Mouse (Mus musculus): ENCODE measurements around the gene Cep44.

Gene Cep44

DNA sequence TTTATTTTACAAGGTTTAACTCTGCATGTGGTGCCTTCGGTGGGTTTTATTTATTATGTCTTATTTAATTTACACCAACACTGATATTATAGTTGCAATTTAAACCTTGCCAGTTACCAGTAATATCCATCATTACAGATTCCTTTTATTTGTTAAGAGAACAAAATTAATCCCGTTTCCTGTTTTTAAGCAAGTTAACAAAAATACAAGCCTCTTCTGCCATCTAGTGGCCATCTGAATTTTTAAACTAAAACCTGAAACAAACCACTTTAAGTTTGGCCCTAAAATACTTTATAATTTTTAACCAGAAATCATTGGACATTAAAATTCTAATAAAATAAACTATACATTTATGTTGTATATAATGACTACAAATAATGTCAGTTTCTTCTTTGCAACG, 64.8 kb downstream of the Cep44 start:
- DNase-seq (ENCODE audit: low spot score in 2 of 2): no peak

All from right cerebral cortex, adult 2 months (tissue).